8 mouse cellular contexts compared by ENCODE assay signal in genomic region chr1:23656302-23656701, GRCm38 (mm10).
A peak's percentile ranks its signal among the peaks of the same experiment; 100 is the strongest.
DNase-seq lines count a peak whose midpoint lies in the region; ATAC-seq lines count a peak whose summit lies in the region.
"Had no signal": no experiment of that assay in that cellular context is flagged by ENCODE, and none has a peak within 500 bp of the region (broad histone marks: within the 10 kb centered on the region; RNA-seq: fewer than 3 reads in every experiment).

No protein-coding gene starts in this region.

- ATAC-seq in forebrain, embryonic 12.5 days (ENCODE audit: low FRiP score): no peak

- no peak overlapping the region for H3K27ac ChIP-seq in forebrain, embryonic 12.5 days

- H3K27me3 ChIP-seq in forebrain, embryonic 12.5 days: no peaks in the 10 kb centered on the region
- H3K27me3 ChIP-seq: megakaryocyte, embryonic 14.5 days had no signal

- peak; percentile 50 to 53 for DNase-seq in right cerebral cortex, postnatal 10 days (ENCODE audit: low spot score in 2 of 2)
- DNase-seq in right cerebral cortex, postnatal 36 days (ENCODE audit: low spot score in 2 of 2): no peak
- peak; percentile 48 to 52 for DNase-seq in layer of hippocampus, postnatal 10 days (ENCODE audit: low spot score in 2 of 2)
- no peak for DNase-seq in adrenal gland, postnatal 36 days
- DNase-seq in thymus, postnatal 0 days (ENCODE audit: low spot score): no peak
- DNase-seq in lung, postnatal 4 days: no peak

- WGBS in forebrain, embryonic 12.5 days: 39% methylated on average over 12 of the region's 12 CpGs

- H3K36me3 ChIP-seq in forebrain, embryonic 12.5 days (replicated peaks): no peaks in the 10 kb centered on the region

- H3K9me3 ChIP-seq in forebrain, embryonic 12.5 days: no peaks in the 10 kb centered on the region

- H3K9ac ChIP-seq in forebrain, embryonic 12.5 days: no peak overlapping the region

- H3K4me3 ChIP-seq in forebrain, embryonic 12.5 days (replicated peaks): no peak overlapping the region

- H3K4me1 ChIP-seq in forebrain, embryonic 12.5 days: 0 out of 2 replicates have a peak, but pooled peaks cover 6% of the 10 kb centered on the region
- H3K4me1 ChIP-seq: megakaryocyte, embryonic 14.5 days had no signal

- H3K4me2 ChIP-seq in forebrain, embryonic 12.5 days: peak overlapping the region; percentile 22; the same call in 1 of the 2 replicates

Comparison
In these comparisons a context has a peak if more than half of its experiments do, and no peak if none do; other contexts are left out.
1. DNase-seq: peak in right cerebral cortex, postnatal 10 days (2 of 2) and layer of hippocampus, postnatal 10 days (2 of 2); none in right cerebral cortex, postnatal 36 days (0 of 2), adrenal gland, postnatal 36 days (0 of 2), thymus, postnatal 0 days (single experiment) and lung, postnatal 4 days (0 of 2).